Mouse (Mus musculus): ENCODE data around the gene Cep57l1. TPM values are rescaled to one million over a fixed set of nuclear protein-coding genes. Genes with fewer than 3 reads are reported as not detected.

Gene Cep57l1
- 10.7 TPM for total RNA-seq (2023)

DNA sequence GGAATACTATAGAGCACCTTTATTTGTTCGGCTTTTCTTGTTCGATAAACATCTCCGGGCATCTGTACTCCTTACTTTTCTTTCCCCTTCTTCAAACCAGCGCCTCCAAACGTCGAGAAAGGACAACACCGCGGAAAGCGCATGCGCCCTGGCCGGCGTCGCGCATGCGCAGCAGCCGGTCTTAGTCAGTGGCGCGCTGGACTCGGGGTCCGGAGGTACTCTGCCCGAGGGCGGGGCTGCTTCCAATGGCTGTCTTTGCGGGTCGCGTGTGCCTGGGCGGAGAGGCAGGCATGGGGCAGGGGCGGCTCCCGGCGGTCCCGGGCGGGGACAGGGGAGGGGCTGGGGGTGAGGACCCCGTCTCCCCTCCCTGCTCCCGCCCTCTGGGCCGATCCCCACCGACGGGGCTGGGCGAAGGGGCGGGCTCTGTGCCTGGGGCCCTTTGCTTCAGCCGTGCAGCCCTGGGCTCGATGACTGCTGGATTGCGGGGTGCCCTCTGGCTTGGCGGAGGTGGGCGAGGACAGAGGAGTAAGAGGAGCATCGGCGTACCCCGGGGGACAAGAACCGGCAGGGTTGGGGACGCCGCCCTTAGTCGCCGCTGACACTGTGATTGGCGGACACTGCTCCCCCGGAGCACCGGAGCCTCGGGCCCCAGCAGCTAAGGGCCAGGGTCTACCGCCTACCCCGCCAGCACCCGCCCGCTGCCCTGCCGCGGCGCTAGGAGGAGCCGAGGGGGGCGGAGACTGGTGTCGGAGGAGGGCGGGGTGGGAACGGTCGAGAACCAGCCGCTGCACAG is at the start of gene Cep57l1, which contains the start of gene Sesn1:
Gene Cep57l1, minus strand, starts transcription at position 101 of the 793 bp plus-strand sequence.
Gene Sesn1, plus strand, starts transcription at position 165 of the 793 bp plus-strand sequence.

DNA sequence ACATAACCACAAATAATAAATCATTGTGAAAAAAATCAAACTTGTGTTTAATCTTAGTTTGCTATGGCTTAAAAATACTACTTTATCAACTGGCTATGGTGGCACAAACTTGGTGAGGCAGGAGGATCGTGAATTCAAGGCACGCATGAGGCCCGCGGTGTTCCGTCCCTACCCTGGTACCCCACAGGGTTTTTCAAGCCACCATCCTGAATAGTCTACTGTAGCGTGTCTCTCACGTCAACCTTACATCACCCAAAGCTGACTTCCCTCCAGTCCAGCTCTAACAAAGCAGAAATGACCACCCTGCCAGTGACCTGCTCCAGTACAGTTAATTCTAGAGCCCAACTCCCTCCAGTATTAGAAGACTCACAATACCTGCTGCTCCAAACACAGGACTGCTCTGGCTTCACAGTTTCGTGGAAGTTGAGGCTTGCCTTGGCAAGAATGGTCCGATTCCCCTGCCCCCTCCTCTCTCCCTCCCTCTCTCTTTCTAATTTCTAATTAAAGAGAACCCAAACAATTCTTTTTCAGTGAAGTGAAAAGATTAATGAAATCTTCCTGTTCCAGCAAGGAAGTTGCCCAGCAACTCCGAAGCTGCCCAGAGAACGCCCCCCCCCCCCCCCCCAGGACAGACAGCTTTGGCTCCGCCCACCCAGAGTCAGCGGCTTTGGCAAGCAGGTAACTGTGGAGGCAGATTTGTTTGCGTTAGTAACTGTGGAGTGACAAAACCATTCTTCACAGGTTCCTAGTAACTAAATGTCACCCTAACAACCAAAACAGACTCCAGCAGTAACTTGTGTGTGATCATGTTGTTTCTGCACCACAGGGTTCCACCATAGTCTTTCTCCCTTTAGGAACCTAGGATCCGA is 93.4 kb downstream of the Cep57l1 start, which contains the start of gene Ccdc162:
Gene Ccdc162, minus strand, starts transcription at position 606 of the 869 bp plus-strand sequence.

Other genes starting within 250 kb of the Cep57l1 start
- gene Ccdc162, start 93.2 kb downstream of the Cep57l1 start, total RNA-seq (2023) = 1.8 TPM
- gene Sesn1, start 64 bp upstream of the Cep57l1 start, total RNA-seq (2023) = 102 TPM
- 0.65 TPM for gene Armc2, start 208.6 kb upstream of the Cep57l1 start, total RNA-seq (2023)

All from CD4-positive naive resting alpha-beta T cell, adult 57 days (primary cell).